Mouse (Mus musculus) cerebral cortex, adult 2 months (tissue): ENCODE measurements around the gene Mrps17.

ENCODE experiments used
- WGBS: fragments of 180-500 bp; shearing (Covaris S2); methylation state at CpG from one replicate; pipeline ENCODE4 v1.1.7; 2018; 5-methylcytosine and 5-hydroxymethylcytosine counted together

Gene Mrps17

GRCm38 (mm10) chr5:129742903-129743488, 27.7 kb downstream of the Mrps17 start:
- 88% methylated on average over 7 of the region's 7 CpGs for WGBS

- WGBS: 83% methylated on average over 6 of the region's 6 CpGs
Observed at GRCm38 (mm10) chr5:129744050-129744449, 28.8 kb downstream of the Mrps17 start.

- WGBS: 94% methylated on average over 20 of the region's 20 CpGs
Observed at GRCm38 (mm10) chr5:129756886-129757285, 41.6 kb downstream of the Mrps17 start.

GRCm38 (mm10) chr5:129759929-129760480, 44.7 kb downstream of the Mrps17 start:
- WGBS: 92% methylated on average over 13 of the region's 13 CpGs

- WGBS: 48% methylated on average over 18 of the region's 18 CpGs
Observed at GRCm38 (mm10) chr5:129761865-129762540, 46.7 kb downstream of the Mrps17 start.

GRCm38 (mm10) chr5:129770443-129771355, 55.4 kb downstream of the Mrps17 start:
- 87% methylated on average over 23 of the region's 23 CpGs for WGBS
